Mouse (Mus musculus) adrenal gland, adult (tissue): ENCODE data around the gene Txk.

Source experiments
- DNase-seq, 2 experiments: peaks; one replicate each; pipeline ENCODE4 v3.0.0; 2022 to 2023; ENCODE audit warnings: low spot score in 1 of 2; ENCODE audit not compliant: inconsistent age in 2 of 2

Txk gene

DNA sequence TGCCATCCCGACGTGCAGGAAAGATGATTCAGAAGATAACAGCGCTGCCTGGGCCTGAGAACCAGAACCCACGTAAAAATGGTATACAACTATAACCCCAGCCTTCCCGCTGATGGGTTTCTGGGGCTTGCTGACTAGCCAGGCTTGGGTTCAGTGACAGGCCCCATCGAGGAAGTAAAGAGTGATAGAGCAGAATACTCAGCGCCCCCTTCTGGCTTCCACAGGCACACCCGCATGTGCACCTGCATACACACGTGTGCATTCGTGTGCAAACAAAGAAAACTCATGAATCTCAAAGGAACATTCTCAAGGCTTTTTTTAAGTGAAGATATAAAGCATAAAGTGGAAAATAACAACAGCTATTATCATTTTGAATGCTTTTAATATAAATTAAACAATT, 106.4 kb downstream of the Txk start:
- no peak for DNase-seq
